Mouse (Mus musculus) kidney, adult 2 months (tissue): ENCODE results near the gene Lsm4. TPM values are rescaled to one million over a fixed set of nuclear protein-coding genes. Genes with fewer than 3 reads are reported as not detected.

Experiments used
- DNase-seq: peaks from one replicate; pipeline ENCODE4 v3.0.0; 2021
- H3K27ac ChIP-seq: fragments of 200-500 bp; 2 replicates; pipeline ENCODE4 v1.5.1; 2012; ENCODE audit warnings: low read depth, low read length, control low read depth, inconsistent platforms; ENCODE audit not compliant: insufficient read depth
- H3K27me3 ChIP-seq: fragments of 200-500 bp; replicated peaks from 2 replicates; pipeline ENCODE4 v1.6.1; 2012; ENCODE audit warnings: mild to moderate bottlenecking, moderate library complexity, low read length, inconsistent platforms; ENCODE audit not compliant: control insufficient read depth, insufficient read depth
- H3K36me3 ChIP-seq: fragments of 200-500 bp; 2 replicates; pipeline ENCODE4 v1.6.1; 2012; ENCODE audit warnings: mild to moderate bottlenecking, moderate library complexity, low read length, inconsistent platforms; ENCODE audit not compliant: control insufficient read depth, insufficient read depth
- H3K4me1 ChIP-seq: fragments of 200-500 bp; 2 replicates; pipeline ENCODE4 v1.6.1; 2011; ENCODE audit warnings: low read length; ENCODE audit not compliant: control insufficient read depth, insufficient read depth
- H3K4me3 ChIP-seq: fragments of 200-500 bp; 2 replicates; pipeline ENCODE4 v1.5.1; 2011; ENCODE audit warnings: mild to moderate bottlenecking, low read depth, low read length, control low read depth; ENCODE audit not compliant: insufficient read depth
- CTCF ChIP-seq: fragments of 200-500 bp; conservative IDR thresholded peaks from 2 replicates; pipeline ENCODE4 v1.5.1; 2011; ENCODE audit warnings: low read depth, mild to moderate bottlenecking, control low read depth, low read length, moderate library complexity, mixed read lengths; ENCODE audit not compliant: insufficient read depth, insufficient read length
- POLR2A ChIP-seq: fragments of 200-500 bp; IDR thresholded peaks from one replicate; pipeline ENCODE4 v1.6.1; 2011; ENCODE audit warnings: low read depth, low read length, control low read depth
- WGBS: fragments of 180-500 bp; shearing (Covaris S2); methylation state at CpG from one replicate; pipeline ENCODE4 v1.1.7; 2018; 5-methylcytosine and 5-hydroxymethylcytosine counted together
- polyA plus RNA-seq: library from polyadenylated mRNA; depleted of rRNA; stranded (reverse); fragments of >200 nt; gene quantifications from 2 replicates; pipeline ENCODE4 v1.2.3, GENCODE M21; 2012

The Lsm4 gene
- polyA plus RNA-seq, 1 experiment, result 120 TPM

DNA sequence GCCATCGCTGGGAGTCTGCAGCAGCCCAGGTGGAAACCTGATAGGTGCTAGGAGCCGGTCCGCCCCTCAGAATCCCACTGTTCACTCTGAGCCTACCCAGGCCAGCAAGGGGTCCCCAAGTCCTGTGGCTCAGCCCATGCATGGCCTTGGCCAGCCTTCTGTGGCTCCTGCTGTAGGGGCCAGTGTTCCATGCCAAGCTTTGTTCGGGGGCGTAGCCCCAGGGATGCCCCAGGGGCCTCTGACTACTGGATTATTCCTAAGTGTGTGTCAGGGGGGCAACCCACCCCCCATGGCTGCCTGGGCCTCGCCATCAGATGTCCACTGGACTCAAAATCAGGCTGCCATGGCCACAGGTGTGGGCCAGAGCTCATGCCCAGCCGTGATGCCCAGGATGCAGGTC, 40.9 kb downstream of the Lsm4 start:
- 75% methylated on average over 7 of the region's 7 CpGs for WGBS
- Histone ChIP-seq H3K36me3 (no peaks in the 10 kb centered on the region), H3K4me1 (0 out of 2 replicates have a peak, but pooled peaks cover 4% of the 10 kb centered on the region), H3K27me3 (no peaks in the 10 kb centered on the region), H3K27ac (no peak overlapping the region), H3K4me3 (no peak overlapping the region)
- TF ChIP-seq POLR2A (no peak), CTCF (no peak)
- no peak for DNase-seq

GRCm38 (mm10) chr8:70715086-70715485, 42.0 kb downstream of the Lsm4 start:
- Histone ChIP-seq H3K27ac (no peak overlapping the region), H3K4me3 (no peak overlapping the region), H3K36me3 (no peaks in the 10 kb centered on the region), H3K4me1 (0 out of 2 replicates have a peak, but pooled peaks cover 2% of the 10 kb centered on the region), H3K27me3 (no peaks in the 10 kb centered on the region)
- DNase-seq, result no peak
- no peak for TF ChIP-seq CTCF
- TF ChIP-seq POLR2A, result no peak
- 77% methylated on average over 2 of the region's 2 CpGs for WGBS

- H3K4me3 ChIP-seq, result no peak overlapping the region
- peaks cover 3% of the 10 kb centered on the region; the same call in 1 of the 2 replicates for H3K4me1 ChIP-seq
- DNase-seq, result no peak
- no peak overlapping the region for H3K27ac ChIP-seq
- no peak for TF ChIP-seq CTCF
- peak; percentile 36 for TF ChIP-seq POLR2A
- H3K36me3 ChIP-seq, result no peaks in the 10 kb centered on the region
- WGBS, result 85% methylated on average over 40 of the region's 40 CpGs
- no peaks in the 10 kb centered on the region for H3K27me3 ChIP-seq
Measured at GRCm38 (mm10) chr8:70716521-70717400, 43.7 kb downstream of the Lsm4 start.

DNA sequence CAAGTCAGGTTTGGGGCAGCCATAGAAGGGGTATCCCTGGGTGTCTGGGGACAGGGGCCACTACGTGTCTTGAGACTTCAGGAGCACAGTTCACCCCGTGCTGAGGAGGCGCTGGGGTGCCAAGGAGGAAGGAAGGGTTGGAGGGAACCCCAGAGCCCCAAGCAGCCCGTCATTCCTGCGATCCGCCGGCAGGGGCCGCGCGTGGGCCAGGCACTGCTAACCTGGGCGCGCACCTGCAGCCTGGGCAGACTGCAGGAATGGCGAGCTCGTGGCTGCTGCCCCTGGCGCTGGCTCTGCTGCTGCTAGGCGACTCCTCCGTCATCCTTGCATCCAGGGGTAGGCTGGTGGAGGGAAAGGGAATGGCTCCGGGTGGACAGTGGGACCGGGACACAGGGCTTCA, 45.2 kb downstream of the Lsm4 start, which contains the start of gene Gm3336:
Gene Gm3336 (plus strand): TSS at position 247 of the 400 bp plus-strand sequence.
- WGBS, result 6% methylated on average over 19 of the region's 19 CpGs
- peaks cover 7% of the 10 kb centered on the region; the same call in 1 of the 2 replicates for H3K4me1 ChIP-seq
- no peak within 1 kb of the TSS for H3K4me3 ChIP-seq
- H3K27ac ChIP-seq, result no peak within 1 kb of the TSS
- DNase-seq, result peak; percentile 76
- H3K36me3 ChIP-seq, result no peaks in the 10 kb centered on the region
- H3K27me3 ChIP-seq, result no peaks in the 10 kb centered on the region
- TF ChIP-seq CTCF, result peak; percentile 84
- TF ChIP-seq POLR2A, result no peak

GRCm38 (mm10) chr8:70719796-70720270, 46.8 kb downstream of the Lsm4 start:
- Histone ChIP-seq H3K4me3 (no peak overlapping the region), H3K4me1 (peaks cover 7% of the 10 kb centered on the region; the same call in 1 of the 2 replicates), H3K36me3 (no peaks in the 10 kb centered on the region), H3K27me3 (no peaks in the 10 kb centered on the region), H3K27ac (no peak overlapping the region)
- no peak for TF ChIP-seq CTCF
- no peak for TF ChIP-seq POLR2A
- WGBS, result 32% methylated on average over 9 of the region's 9 CpGs
- DNase-seq, result peak; percentile 70

DNA sequence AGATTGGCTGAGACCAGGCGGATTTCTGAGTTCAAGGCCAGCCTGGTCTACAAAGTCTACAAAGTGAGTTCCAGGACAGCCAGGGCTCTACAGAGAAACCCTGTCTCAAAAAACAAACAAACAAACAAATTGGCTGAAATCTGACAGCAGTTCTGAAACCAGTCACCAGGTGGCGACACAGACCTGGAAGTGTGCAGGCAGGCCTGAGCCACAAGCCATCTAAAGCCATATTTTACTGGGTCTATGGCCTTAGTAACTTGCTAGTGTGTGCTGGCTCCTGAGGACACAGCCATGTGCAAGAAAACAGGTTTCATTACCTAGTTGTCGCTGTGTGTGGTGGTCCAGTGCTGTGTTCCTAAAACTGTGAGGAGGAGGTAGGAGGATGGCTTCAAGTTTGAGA, 47.7 kb downstream of the Lsm4 start:
- H3K27me3 ChIP-seq, result no peaks in the 10 kb centered on the region
- no peak overlapping the region for H3K4me3 ChIP-seq
- TF ChIP-seq CTCF, result peak; percentile 96
- TF ChIP-seq POLR2A, result no peak
- H3K27ac ChIP-seq, result no peak overlapping the region
- no peaks in the 10 kb centered on the region for H3K36me3 ChIP-seq
- H3K4me1 ChIP-seq, result peaks cover 7% of the 10 kb centered on the region; the same call in 1 of the 2 replicates
- 4% methylated on average over 3 of the region's 3 CpGs for WGBS
- DNase-seq, result peak; percentile 89

DNA sequence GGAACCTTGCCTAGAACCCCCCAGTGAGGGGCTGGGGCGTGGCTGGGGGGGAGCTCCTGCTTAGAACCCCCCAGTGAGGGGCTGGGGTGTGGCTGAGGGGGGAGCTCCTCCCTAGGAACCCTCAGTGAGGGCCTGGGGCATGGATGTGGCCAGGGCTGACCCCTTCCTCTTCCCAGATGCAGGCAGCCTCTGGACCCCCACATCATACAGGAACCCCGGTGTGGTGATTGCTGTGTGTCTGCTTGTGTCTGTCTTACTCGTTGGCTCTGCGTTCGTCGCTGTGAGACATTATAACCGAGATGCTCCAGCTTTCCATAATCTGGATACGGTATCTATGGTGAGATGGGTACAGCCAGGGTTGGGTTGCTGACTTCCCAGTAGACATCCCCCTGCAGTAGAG, 48.6 kb downstream of the Lsm4 start:
- peaks cover 7% of the 10 kb centered on the region; the same call in 1 of the 2 replicates for H3K4me1 ChIP-seq
- no peaks in the 10 kb centered on the region for H3K27me3 ChIP-seq
- peak overlapping the region; percentile 46; the same call in 1 of the 2 replicates for H3K4me3 ChIP-seq
- TF ChIP-seq CTCF (no peak), POLR2A (no peak)
- DNase-seq, result no peak
- WGBS, result 77% methylated on average over 8 of the region's 8 CpGs
- no peaks in the 10 kb centered on the region; the same call in 1 of the 2 replicates for H3K36me3 ChIP-seq
- peak overlapping the region; percentile 100 for H3K27ac ChIP-seq
